Mouse (Mus musculus) stomach, postnatal 0 days (tissue): ENCODE data around the gene Gipc2.

Source experiments
- CTCF ChIP-seq: IDR thresholded peaks from 2 replicates; pipeline ENCODE4 v1.5.1; 2016; ENCODE audit warnings: antibody characterized with exemption, low read depth, mild to moderate bottlenecking, moderate library complexity
- EP300 ChIP-seq: optimal IDR thresholded peaks from 2 replicates; pipeline ENCODE3; 2016; ENCODE audit warnings: antibody characterized with exemption

DNA sequence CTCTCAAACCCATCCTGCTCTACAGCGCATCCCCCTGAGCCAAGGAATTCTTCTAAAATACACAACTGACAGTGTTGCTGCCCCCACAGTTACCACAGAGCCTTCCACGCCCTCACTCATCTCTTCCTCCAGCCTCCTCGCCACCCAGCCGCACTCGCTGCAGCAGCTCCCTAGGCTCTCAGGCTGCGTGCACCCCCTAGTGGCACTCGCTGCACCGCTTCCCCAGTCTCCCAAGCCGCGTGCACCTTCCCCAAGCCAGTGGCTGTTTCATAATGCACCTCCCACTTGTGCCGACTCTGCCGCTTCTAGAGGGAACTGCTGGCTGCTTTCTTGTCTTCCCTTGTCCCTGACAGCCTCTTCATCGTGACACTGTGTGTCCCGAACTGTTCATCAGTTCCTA is 60.7 kb downstream of the Gipc2 start:
- TF ChIP-seq CTCF (peak; percentile 90), EP300 (no peak)
